Mouse (Mus musculus) forebrain, embryonic 14.5 days (tissue): ENCODE data around the gene Terf2. TPM values are rescaled to one million over a fixed set of nuclear protein-coding genes. Genes with fewer than 3 reads are reported as not detected.

Experiments used
- ATAC-seq: fragments of 200-750 bp; cut with Nextera tagmentation; 2 replicates; pipeline ENCODE4 v1.8.0; 2017; ENCODE audit warnings: mild to moderate bottlenecking, moderate library complexity
- DNase-seq: peaks from one replicate; pipeline ENCODE4 v3.0.0-alpha.2; 2015; ENCODE audit warnings: low spot score
- H3K27ac ChIP-seq: fragments of 300-500 bp; sonication (generic); 2 replicates; pipeline ENCODE4 v1.5.1; 2014; ENCODE audit warnings: low read depth, mild to moderate bottlenecking, control low read depth, low read length, moderate library complexity
- H3K27me3 ChIP-seq: fragments of 300-500 bp; sonication (generic); replicated peaks from 2 replicates; pipeline ENCODE4 v1.6.1; 2014; ENCODE audit warnings: low read length, control low read depth, mixed read lengths; ENCODE audit not compliant: control insufficient read depth, insufficient read depth
- H3K36me3 ChIP-seq: fragments of 300-500 bp; sonication (generic); 2 replicates; pipeline ENCODE4 v1.6.1; 2014; ENCODE audit warnings: low read length, control low read depth; ENCODE audit not compliant: control insufficient read depth, insufficient read depth
- H3K4me1 ChIP-seq: fragments of 300-500 bp; sonication (generic); 2 replicates; pipeline ENCODE4 v1.6.1; 2014; ENCODE audit warnings: antibody characterized with exemption, low read length, control low read depth; ENCODE audit not compliant: control insufficient read depth, insufficient read depth
- H3K4me2 ChIP-seq: fragments of 300-500 bp; sonication (generic); 2 replicates; pipeline ENCODE4 v1.6.1; 2014; ENCODE audit warnings: mild to moderate bottlenecking, control low read depth, low read length
- H3K4me3 ChIP-seq: fragments of 300-500 bp; sonication (generic); 2 replicates; pipeline ENCODE4 v1.5.1; 2014; ENCODE audit warnings: low read depth, low read length, control low read depth
- H3K9ac ChIP-seq: fragments of 300-500 bp; sonication (generic); 2 replicates; pipeline ENCODE4 v1.6.1; 2014; ENCODE audit warnings: mild to moderate bottlenecking, low read length, control low read depth, moderate library complexity
- H3K9me3 ChIP-seq: fragments of 300-500 bp; sonication (generic); replicated peaks from 2 replicates; pipeline ENCODE4 v1.6.1; 2016; ENCODE audit warnings: low read length, control low read depth, mixed read lengths; ENCODE audit not compliant: control insufficient read depth
- WGBS: fragments of 180-500 bp; shearing (Covaris S2); extraction: QIAGEN DNeasy Blood & Tissue Kit; methylation state at CpG from one replicate; pipeline ENCODE4 v1.1.7; 2014; 5-methylcytosine and 5-hydroxymethylcytosine counted together
- polyA plus RNA-seq: library from polyadenylated mRNA; unstranded; fragments of >200 nt; fragmentation: Nextera tagmentation; extraction: Ambion mirVana; gene quantifications from 2 replicates; pipeline ENCODE4 v1.2.1, GENCODE M21; 2014

Terf2 gene
- polyA plus RNA-seq, 1 experiment from 2014 or later, result 19.2 TPM

DNA sequence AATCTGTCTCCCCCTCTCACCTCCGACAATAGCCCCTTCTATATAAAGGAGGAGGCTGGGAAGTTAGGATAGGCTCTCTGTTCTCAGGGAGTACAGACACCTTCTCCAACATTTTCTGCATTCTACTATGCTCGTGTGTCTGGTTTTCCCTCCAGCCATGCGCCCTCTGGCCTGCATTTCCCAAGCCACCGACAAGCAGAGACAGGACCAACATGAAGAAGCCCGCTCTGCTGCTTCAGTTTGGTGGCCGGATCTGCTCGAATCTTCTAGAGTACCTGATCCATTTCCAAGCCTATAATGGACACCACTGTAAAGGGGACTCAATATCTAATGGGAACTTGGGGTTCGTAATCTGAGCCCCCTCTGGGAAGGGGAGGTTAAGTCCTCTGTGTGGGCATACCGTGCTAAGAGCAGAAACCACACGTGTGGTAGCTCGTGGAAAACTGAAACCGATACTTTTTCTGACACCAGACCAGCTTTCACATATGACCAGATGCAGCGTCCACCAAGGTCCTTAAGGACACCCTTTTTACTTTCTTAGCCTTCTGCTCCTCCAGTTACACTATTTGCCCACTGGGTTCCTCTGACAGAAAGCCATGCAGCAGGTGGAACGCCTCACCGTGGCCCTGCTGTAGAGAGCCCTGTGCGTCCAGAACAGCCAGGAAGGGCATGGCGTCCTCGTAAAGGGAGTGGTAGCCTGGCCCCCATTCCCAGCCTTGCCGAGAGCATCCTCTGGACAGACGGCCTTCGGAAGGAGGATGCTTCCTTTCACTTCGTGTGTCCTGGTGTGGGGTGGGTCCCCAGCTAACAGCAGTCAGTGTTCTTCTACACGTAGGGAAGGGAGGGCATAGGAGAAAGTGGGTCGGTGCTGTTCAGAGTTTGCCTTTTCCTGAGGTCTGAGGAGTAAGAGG is 36.5 kb upstream of the Terf2 start:
- no peak for DNase-seq
- WGBS, result 86% methylated on average over 24 of the region's 24 CpGs
- no peaks in the 10 kb centered on the region; the same call in 1 of the 2 replicates for H3K4me1 ChIP-seq
- H3K9ac ChIP-seq, result no peak overlapping the region
- H3K27ac ChIP-seq, result no peak overlapping the region
- H3K27me3 ChIP-seq, result no peaks in the 10 kb centered on the region
- no peaks in the 10 kb centered on the region for H3K9me3 ChIP-seq
- H3K4me3 ChIP-seq, result no peak overlapping the region
- no peak for ATAC-seq
- no peak overlapping the region for H3K4me2 ChIP-seq
- H3K36me3 ChIP-seq, result no peaks in the 10 kb centered on the region

DNA sequence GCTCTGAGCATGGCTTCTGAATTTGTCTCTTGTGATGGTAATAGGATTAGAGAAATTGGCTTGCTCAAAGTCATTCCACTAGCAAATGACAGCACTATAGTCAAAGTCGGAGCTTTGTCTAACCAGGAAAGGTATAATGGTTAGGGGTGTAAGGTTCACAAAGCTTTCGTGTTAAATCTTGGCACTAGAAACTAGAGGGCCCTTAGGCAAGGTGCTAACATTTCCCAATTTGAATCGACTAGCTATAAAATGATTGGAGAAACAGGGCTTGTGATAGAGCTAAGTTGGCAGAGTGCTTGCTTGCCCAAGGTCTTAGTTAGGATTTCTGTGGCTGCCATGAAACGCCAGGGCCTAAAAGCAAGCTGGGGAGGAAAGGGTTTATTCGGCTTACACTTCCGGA is 33.7 kb upstream of the Terf2 start:
- H3K27ac ChIP-seq, result no peak overlapping the region
- no peaks in the 10 kb centered on the region for H3K27me3 ChIP-seq
- DNase-seq (no peak), ATAC-seq (no peak)
- H3K4me2 ChIP-seq, result no peak overlapping the region
- H3K4me1 ChIP-seq, result no peaks in the 10 kb centered on the region; the same call in 1 of the 2 replicates
- no peaks in the 10 kb centered on the region for H3K36me3 ChIP-seq
- no peak overlapping the region for H3K9ac ChIP-seq
- WGBS, result 65% methylated on average over 6 of the region's 6 CpGs
- no peaks in the 10 kb centered on the region for H3K9me3 ChIP-seq
- H3K4me3 ChIP-seq, result no peak overlapping the region

DNA sequence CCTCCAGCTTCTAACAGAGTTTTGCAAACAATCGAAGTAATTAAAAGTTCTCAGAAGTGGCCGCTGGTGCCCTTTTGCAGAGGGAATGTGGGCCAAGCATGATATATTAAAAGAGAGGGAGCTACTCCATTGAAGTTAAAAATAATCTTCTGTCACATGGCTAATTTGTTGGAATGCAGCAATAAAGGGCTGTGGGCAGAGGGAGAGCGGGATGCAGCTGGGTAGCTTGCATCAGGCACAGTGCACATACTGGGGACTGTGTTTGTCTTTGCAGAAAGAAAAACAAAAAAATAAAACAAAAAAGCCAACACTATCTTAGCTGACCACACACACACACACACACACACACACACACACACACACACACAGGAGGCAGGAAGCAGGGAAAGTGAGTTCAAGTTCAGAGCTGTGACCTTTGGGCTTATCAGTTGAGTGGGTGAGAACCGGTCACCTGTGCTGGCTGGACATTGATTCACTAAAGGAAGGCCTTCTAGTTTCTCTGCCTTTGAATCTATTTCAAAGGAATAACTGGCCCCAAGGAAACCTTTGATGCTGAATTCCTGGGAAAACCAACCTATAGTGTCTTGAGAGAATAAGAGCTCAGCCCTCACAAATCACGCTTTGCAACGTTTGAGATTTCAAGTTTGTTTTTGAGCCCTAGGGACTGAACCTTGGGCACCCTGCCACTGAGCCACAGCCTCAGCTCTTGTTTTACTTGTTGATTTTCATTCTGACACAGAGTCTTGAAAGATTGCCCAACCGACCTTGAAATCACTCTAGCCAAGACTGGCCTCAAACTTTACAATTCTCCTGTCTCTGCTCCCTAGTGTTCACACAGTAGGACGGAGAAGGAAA is 33.1 kb upstream of the Terf2 start:
- Histone ChIP-seq H3K4me2 (no peak overlapping the region), H3K9ac (no peak overlapping the region), H3K4me1 (no peaks in the 10 kb centered on the region; the same call in 1 of the 2 replicates), H3K9me3 (no peaks in the 10 kb centered on the region), H3K4me3 (no peak overlapping the region), H3K27me3 (no peaks in the 10 kb centered on the region), H3K36me3 (no peaks in the 10 kb centered on the region), H3K27ac (no peak overlapping the region)
- no peak for ATAC-seq
- DNase-seq, result peak; percentile 25
- WGBS, result 42% methylated on average over 8 of the region's 8 CpGs

DNA sequence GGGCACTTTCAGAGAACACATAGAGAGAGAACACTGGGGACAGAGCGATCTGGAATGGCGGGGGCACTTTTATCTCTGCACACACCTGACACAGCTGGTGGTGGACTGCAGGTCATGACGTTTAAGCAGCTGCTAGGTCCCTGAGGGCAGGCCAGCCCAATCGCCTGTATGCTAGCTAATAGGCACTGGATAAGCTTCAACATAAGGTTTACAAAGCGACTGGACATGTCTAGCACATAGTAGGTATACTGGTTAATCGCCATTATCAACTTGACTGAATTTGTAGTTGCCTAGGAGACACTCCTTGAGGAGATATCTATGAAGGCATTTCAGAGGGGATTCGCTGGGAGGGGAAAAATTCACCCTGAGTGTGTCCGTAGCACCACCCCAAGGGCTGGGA is 28.0 kb upstream of the Terf2 start:
- H3K9ac ChIP-seq, result no peak overlapping the region
- WGBS, result 73% methylated on average over 8 of the region's 8 CpGs
- no peak overlapping the region for H3K4me3 ChIP-seq
- no peak for ATAC-seq
- H3K36me3 ChIP-seq, result no peaks in the 10 kb centered on the region
- H3K9me3 ChIP-seq, result no peaks in the 10 kb centered on the region
- DNase-seq, result no peak
- H3K27ac ChIP-seq, result no peak overlapping the region
- H3K27me3 ChIP-seq, result no peaks in the 10 kb centered on the region
- H3K4me2 ChIP-seq, result no peak overlapping the region
- H3K4me1 ChIP-seq, result no peaks in the 10 kb centered on the region

DNA sequence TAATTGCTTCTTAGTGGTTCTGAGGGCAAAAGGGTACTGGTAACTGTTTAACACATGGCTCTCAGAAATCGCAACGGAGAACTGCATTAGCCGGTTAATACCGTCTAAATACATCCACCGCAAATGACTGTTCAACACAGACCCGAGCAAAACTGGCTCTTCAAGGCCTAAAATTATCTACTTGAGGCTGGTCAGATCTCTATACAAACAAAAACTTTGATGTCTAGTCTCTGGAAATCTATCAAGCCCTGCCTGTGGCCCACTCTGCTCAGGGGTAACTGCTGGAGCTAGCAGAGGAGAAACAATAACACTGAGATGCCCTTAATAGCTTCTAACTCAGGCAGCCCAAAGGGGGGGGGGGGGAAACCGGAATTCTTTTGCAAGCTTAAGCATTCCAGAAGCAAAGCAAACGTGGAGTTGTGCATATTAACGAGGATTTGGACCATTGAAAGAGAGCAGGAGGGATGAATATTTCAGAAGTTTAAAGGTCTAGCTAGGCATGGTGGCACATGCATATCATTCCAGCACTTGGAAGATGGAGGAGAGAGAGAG is 26.8 kb upstream of the Terf2 start:
- DNase-seq (peak; percentile 50), ATAC-seq (peak; percentile 48)
- Histone ChIP-seq H3K4me1 (no peaks in the 10 kb centered on the region), H3K4me3 (no peak overlapping the region), H3K27me3 (no peaks in the 10 kb centered on the region), H3K9ac (no peak overlapping the region), H3K27ac (no peak overlapping the region), H3K4me2 (no peak overlapping the region), H3K9me3 (no peaks in the 10 kb centered on the region), H3K36me3 (no peaks in the 10 kb centered on the region)
- 3% methylated on average over 9 of the region's 9 CpGs for WGBS

DNA sequence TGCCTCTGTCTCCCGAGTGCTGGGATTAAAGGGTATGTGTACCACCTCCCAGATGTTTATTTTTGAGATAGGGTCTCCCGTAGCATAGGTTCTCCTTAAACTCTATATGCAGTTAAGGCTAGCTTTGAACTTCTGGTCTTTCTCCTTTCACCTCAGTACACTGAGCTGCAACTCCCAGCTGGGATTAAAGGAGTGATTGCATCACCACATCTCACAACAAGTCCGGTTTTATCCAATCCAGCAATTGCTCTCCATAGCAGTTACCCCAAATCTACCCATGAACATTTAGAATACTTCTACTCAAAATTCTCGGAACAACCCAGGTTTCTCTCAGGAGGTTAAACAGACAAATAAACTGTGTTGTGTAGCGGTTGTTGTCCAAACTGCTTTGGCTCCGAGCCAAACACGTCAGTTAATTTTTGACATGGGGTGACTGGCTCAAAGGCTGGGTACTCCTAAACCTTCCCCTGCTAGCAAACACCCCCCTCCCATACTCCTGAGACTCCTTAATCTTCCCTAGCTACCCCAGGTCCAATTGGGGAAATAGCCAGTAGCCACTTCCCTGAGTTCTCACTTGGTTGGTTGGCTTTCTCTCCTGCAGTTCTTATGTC is 25.4 kb upstream of the Terf2 start:
- DNase-seq (no peak), ATAC-seq (no peak)
- no peak overlapping the region for H3K4me2 ChIP-seq
- H3K4me3 ChIP-seq, result no peak overlapping the region
- no peaks in the 10 kb centered on the region for H3K36me3 ChIP-seq
- whole genome bisulfite sequencing, result 89% methylated on average over 7 of the region's 7 CpGs
- H3K27ac ChIP-seq, result no peak overlapping the region
- H3K9ac ChIP-seq, result no peak overlapping the region
- no peaks in the 10 kb centered on the region for H3K4me1 ChIP-seq
- no peaks in the 10 kb centered on the region for H3K9me3 ChIP-seq
- H3K27me3 ChIP-seq, result no peaks in the 10 kb centered on the region

DNA sequence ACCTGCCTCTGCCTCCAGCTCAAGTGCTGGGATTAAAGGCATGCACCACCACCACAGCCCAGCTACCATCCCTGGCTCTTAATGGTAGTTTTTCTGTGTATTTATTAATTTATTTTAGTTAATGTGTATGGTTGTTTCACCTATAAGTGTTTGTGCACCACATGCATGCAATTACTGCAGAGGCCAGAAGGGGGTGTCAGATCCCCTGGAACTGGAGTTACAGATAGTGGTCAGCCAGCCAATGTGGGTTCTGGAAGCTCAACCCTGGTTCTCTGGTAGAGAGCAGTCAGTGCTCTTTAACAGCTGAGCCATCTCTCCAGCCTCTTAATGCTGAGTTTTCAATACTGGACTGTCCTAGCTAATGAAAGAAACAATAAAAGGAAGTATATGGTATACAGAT is 24.5 kb upstream of the Terf2 start:
- no peak overlapping the region for H3K27ac ChIP-seq
- no peak overlapping the region for H3K9ac ChIP-seq
- no peaks in the 10 kb centered on the region for H3K9me3 ChIP-seq
- H3K36me3 ChIP-seq, result no peaks in the 10 kb centered on the region
- ATAC-seq, result no peak
- H3K4me1 ChIP-seq, result no peaks in the 10 kb centered on the region
- no peak for DNase-seq
- no peak overlapping the region for H3K4me2 ChIP-seq
- no peaks in the 10 kb centered on the region for H3K27me3 ChIP-seq
- no peak overlapping the region for H3K4me3 ChIP-seq

DNA sequence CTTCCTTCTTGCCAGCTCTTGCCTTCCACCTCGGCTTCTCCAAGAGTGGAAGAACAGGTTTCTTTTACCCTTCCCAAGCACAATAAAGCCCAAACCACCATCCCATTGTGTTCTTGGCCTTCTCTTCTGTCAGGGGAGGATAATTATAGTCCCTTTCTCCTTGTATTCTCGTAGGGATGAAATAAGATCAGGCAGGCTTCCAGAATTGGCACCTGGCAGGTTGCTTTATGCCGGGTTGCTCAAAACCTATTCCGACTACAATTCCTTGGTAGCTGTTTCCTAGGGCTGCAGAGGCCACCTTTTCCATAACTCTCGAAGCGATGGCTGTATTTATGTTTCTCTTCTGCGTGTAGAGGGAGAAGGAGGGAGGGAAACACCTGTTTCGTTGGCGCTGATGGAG is 23.1 kb upstream of the Terf2 start:
- H3K27me3 ChIP-seq, result no peaks in the 10 kb centered on the region
- ATAC-seq, result no peak
- WGBS, result 71% methylated on average over 9 of the region's 9 CpGs

More for the DNA sequence above, 23.1 kb upstream of the Terf2 start:
- H3K4me3 ChIP-seq, result no peak overlapping the region
- no peaks in the 10 kb centered on the region for H3K36me3 ChIP-seq
- no peak for DNase-seq
- no peak overlapping the region for H3K9ac ChIP-seq
- H3K9me3 ChIP-seq, result no peaks in the 10 kb centered on the region
- H3K27ac ChIP-seq, result no peak overlapping the region
- H3K4me2 ChIP-seq, result no peak overlapping the region
- H3K4me1 ChIP-seq, result no peaks in the 10 kb centered on the region
